Mouse (Mus musculus): ENCODE results near the gene Camk2n2. TPM values are rescaled to one million over a fixed set of nuclear protein-coding genes. Genes with fewer than 3 reads are reported as not detected.
A peak's percentile ranks its signal among the peaks of the same experiment; 100 is the strongest.
"Not testable (repeated sequence)": the region's sequence is repeated elsewhere in the genome, so short reads cannot be mapped to it uniquely, and the experiment has no call there.

The Camk2n2 gene
- total RNA-seq (2015) (0.42 and 0.59 TPM in 2 replicates), total RNA-seq (2017) (0.10 and 0.96 TPM in 2 replicates)

DNA sequence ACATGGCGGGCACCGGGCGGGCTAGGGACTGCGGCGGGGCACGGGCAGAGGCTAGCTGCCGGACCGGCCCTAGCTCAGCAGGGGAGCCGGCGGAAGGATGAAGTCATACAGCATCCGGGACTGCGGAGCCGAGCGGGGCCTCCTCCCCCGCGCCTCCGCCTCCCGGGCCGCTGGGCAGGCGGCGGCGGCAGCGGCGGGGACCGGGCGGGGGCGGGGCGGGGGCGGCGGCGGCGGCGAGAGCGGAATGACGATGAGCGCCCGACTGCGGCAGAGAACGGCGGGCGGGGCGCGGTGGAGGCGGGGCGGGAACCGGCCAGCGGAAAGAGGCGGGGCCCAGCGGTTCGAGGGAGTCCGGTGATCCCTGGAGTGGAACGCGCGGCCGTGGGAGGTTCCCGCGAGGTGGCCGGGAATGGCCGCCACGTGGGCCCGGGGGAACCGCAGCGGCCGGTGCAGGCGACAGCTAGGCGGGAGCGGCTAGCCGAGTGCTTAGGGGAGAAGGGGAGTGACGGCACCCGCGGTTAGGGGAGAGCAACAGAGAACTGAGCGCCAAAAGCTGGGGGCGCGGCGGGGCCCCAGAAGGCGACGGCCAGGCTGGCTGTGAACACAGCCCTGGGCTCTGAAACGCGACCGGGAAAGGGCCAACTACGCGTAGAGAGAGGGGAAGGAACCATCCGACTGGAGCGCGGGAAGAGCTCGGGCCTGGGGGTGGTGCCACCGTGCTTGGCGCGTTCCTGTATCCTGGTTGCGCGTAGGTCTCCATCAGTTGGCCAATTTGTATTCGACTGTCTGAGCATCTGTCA is at the start of gene Camk2n2:
Camk2n2 (minus strand) TSS at position 97 of the 800 bp plus-strand sequence.
- ATAC-seq (replicated peaks; ENCODE audit: poor library complexity), result peak; percentile 30; the same call in 1 of the 2 replicates

DNA sequence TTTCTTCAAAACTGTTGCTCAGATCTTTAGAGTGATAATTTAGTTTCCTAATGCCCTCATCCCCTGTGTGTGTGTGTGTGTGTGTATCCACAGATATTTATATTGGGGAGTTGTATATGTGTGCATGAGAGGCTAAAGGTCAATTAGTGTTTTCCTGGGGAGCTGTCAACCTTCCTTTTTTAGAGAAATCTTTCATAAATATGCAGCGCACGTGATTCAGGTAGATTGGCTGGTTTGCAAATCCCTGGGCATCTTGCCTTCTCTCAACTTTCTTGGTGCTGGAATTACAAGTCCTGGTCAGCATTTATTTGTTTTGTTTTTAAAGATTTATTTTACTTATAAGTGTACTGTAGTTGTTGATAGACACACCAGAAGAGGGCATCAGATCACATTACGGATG is 49.2 kb upstream of the Camk2n2 start:
- ATAC-seq (replicated peaks; ENCODE audit: poor library complexity), result no peak

DNA sequence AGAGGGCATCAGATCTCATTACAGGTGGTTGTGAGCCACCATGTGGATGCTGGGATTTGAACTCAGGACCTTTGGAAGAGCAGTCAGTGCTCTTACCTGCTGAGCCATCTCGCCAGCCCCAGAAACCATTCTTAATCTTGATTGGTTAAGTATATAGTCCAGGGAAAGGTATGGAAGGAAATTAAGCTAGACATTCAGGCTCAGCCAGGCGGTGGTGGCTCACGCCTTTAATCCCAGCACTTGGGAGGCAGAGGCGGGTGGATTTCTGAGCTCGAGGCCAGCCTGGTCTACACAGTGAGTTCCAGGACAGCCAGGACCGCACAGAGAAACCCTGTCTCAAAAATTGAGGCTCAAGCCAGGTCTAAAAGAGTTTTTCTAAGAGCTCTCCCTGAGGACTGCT is 46.9 kb upstream of the Camk2n2 start, which contains the start of gene Eif4g1:
Eif4g1 (plus strand) TSS at position 301 of the 400 bp plus-strand sequence.
- ATAC-seq (replicated peaks; ENCODE audit: poor library complexity), result not testable (repeated sequence)

DNA sequence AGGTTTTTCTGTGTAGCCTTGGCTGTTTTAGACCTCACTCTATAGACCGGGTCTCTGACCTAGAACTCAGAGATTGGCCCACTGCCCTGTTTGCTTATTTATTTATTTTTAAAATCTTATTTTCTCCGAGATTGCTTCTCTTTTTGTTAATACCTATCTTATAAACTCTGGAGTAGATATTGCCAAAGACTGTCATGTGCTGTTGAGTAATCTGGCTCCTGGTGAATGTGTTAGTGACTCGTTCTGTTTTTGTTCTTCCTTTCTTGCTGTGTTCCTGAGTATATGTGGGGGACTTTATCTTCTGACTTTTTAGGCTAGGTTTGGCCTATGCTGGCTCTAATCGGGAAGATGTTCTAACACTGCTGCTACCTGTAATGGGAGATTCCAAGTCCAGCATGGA is 36.6 kb upstream of the Camk2n2 start:
- ATAC-seq (replicated peaks; ENCODE audit: poor library complexity), result no peak

DNA sequence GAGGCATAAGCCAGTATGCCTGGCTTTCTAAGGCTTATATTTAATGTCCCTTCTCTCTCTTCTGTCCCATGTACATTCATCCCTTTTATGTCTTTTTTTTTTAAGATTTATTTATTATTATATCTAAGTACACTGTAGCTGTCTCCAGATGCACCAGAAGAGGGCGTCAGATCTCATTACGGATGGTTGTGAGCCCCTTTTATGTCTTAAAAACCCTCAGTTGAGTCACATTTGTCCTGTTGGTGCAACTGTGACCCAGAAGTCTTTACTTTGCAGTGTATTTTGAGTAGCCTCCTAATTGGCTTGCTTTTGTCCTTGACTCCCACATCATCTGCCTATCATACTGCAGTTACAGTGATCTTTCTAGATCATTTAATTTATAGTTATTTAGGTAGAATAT is 32.2 kb upstream of the Camk2n2 start:
- ATAC-seq (replicated peaks; ENCODE audit: poor library complexity), result no peak

DNA sequence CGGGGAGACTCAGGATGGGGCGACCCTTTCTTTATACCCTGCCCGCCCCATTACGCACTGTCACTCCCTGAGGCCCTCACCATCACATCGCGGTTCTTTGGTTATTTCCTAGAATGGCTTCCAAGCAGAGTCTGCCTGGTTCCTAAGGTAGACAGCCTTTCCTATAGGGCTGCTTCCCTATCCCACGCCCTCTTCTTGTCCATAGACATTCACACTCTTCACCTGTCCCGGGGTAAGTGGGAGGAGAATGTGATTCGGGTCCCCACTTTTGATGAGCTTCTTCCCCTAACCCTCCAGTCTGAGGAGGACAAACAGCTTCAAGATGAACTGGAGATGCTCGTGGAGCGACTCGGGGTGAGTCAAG is 30.8 kb upstream of the Camk2n2 start:
- no peak for ATAC-seq (replicated peaks; ENCODE audit: poor library complexity)

DNA sequence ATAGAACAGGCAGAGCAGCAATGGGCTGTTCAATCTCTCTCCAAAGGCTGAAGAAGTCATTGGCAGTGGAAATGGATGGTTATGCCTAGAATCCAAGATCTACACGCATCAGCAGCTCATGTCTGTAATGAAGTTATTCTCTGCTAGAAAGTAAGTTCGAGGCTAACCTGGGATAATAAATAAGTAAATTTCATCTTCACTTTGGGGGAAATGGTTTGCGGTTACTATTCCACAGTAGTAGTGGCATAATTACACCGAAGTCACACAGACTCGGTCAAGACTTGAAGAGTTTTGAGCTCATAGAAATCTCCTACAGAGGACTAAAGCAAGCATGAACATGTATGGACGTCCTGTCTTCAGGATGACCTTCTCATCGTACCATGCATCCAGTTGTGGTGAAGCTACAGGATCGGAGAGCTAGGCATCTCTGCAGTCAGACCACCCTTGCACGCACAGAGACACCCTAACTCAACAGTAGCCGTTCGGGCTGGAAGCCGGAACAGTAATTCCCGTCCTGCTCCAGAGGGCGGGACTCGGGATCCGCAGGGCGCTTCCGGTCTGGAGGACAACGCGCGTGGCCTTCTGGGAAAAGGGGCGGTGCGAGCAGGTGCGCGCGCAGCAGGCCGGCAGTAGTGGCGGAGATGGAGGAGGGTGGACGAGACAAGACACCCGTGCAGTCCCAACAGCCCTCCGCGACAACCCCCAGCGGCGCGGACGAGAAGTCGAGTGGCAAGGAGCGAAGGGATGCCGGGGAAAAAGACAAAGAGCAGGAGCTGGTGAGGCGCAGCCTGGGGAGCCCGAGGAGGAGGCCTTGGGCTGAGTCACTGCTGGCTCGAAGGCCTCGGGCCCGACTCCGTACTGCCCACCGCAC is 30.2 kb upstream of the Camk2n2 start, which contains the start of gene Psmd2:
Psmd2 (plus strand) TSS at position 577 of the 871 bp plus-strand sequence.
- ATAC-seq (replicated peaks; ENCODE audit: poor library complexity), result peak; percentile 99

DNA sequence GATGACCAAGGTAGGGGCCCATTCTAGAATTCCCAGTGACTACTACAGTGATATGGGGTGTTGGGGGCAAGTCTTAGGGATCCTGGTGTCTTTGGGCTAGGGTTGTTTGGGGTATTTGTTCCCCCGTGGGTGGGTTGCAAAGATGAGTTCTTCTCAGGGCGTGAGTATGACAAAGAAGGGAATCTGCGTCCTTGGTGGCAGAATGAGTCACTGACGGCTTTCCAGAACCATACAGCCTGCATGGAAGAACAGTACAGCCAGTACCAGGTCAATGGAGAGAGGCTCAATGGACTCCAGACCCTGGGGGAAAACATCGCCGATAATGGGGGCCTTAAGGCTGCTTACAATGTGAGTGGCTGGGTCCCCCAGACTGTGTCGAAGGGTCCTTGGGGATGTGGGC is 22.8 kb upstream of the Camk2n2 start:
- no peak for ATAC-seq (replicated peaks; ENCODE audit: poor library complexity)

DNA sequence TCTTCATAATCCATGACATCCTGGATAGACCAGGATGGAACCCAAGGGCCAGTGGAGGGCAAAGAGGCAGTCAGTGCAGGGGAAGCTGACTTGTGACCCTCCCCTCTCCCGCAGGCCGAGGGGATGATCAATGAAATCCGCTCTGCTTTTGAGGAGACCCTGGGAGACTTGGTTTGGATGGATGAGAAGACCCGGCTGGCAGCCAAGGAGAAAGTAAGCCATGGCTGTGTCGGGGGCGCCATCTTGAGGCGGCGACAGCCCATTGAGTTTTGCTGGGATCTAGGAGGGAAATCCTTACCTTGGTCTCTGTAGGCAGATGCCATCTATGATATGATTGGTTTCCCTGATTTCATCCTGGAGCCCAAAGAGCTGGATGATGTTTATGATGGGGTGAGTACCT is 21.1 kb upstream of the Camk2n2 start:
- ATAC-seq (replicated peaks; ENCODE audit: poor library complexity), result peak; percentile 92

DNA sequence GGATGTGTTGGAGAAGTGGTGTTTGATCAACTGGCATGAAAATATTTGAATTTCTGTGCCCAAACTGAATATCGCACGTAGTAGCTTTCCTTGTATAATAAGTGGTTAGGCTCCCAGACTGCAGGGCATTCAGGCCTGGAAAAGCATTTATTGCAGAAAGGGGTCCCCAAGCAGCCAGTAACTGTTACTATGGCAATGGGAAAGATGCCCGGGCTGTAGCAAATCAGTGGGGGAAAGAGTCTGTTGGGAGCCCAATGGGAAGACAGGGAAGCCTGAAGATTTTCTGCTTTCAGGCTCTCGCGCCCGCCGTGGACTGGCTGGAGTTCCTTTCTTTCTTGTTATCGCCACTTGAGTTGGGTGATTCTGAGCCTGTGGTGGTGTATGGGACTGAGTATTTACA is 17.3 kb upstream of the Camk2n2 start:
- ATAC-seq (replicated peaks; ENCODE audit: poor library complexity), result no peak

DNA sequence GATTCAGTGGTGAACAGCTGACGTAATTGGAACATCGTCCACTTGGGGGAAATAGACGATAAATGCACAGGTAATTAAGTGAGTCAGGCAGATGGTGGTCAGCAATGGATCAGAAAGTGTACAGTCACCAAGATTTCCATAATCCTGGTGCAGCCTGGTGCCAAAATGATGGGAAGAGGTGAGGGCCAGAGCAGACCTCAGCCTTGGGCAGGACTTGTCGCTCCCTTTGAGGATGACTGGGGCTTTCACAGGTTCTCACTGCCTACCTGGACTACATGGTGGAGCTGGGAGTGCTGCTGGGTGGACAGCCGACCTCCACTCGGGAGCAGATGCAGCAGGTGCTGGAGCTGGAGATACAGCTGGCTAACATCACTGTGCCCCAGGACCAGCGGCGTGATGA is 16.3 kb upstream of the Camk2n2 start:
- ATAC-seq (replicated peaks; ENCODE audit: poor library complexity), result no peak

DNA sequence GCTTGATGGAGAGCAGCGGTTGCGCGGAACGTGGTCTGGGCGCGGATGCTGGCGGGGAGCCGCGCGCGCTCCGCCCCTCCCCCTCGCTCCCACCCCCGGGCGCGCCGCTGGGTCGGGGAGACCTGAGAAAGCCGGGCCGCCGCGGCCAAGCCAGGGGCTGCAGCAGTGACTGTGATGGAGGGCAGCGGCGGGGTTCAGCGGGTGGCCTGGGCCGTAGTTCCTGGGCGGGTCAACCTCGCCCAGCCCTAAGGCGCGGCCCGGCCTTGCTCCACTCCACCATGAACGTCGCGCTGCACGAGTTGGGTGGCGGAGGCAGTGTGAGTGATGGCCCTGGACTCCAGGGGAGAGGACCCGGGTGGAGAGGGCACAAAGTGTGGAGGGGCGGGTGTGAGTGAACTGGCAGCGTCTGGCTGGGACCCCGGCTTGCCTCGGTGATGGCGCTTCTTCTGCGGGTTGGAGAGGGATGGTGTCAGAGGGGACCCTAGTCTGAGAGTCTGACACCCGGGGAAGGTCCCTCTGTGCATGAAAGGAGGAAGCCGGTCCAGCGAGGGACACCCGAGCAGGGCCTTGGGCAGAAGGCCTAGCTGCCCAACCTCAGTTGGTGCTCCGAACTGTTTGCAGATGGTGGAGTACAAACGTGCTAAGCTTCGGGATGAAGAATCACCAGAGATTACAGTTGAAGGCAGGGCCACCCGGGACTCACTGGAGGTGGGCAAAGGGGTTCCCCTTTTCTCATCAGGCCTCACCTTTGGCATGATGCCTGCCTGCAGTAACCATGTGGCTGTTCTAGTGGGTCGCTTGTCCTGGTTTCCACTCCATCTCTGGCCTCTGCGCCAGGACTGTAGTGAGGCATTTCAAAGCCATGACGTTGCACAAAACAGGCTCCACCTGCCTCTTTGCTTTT is 8.9 kb upstream of the Camk2n2 start, which contains the start of gene Ece2:
Ece2 (plus strand) TSS at position 98 of the 904 bp plus-strand sequence.
- ATAC-seq (replicated peaks; ENCODE audit: poor library complexity), result peak; percentile 37; the same call in 1 of the 2 replicates

DNA sequence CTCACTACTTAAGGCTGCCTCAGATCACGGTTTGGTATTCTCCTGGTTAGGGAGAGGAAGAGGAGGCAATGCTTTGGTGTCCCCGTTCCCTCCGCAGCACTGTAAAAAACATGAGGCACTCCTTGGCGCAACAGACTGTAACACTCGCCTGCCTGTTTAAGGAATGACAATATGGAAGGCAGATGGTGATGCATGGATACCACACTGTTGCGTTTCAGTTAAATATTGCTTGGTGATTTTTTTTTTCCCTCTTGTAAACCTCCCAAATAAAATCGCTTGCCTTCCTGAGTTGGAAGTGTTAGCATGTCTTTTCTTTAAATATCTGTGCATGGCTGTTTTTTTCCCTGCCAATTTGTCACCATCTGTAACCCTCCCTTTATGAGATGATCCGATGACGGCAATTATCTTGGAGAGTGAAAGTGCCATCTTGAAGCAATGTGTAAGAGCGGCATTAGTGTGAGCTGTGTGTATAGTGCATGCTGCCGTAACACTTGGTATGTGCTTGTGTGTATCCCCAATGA is 7.8 kb upstream of the Camk2n2 start:
- ATAC-seq (replicated peaks; ENCODE audit: poor library complexity), result no peak

DNA sequence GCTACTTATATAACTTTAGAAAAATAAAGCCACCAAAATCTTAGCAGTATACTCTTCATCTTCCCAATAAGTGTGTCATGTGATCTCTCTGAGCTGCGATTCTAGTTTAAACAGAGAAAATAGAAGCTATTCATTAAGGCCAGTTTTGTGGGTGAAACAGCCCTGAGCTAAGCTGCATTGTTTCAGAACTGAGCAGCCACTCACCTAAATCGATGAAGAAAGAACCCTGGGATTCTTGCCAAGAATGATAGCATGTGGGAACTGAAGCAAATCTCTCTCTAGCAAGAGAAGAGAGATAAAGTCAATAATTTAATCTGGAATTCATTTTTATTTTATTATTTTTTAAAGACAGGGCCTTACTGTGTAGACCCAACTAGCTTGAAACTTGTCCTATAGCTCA is 2.1 kb upstream of the Camk2n2 start:
- no peak for ATAC-seq (replicated peaks; ENCODE audit: poor library complexity)

DNA sequence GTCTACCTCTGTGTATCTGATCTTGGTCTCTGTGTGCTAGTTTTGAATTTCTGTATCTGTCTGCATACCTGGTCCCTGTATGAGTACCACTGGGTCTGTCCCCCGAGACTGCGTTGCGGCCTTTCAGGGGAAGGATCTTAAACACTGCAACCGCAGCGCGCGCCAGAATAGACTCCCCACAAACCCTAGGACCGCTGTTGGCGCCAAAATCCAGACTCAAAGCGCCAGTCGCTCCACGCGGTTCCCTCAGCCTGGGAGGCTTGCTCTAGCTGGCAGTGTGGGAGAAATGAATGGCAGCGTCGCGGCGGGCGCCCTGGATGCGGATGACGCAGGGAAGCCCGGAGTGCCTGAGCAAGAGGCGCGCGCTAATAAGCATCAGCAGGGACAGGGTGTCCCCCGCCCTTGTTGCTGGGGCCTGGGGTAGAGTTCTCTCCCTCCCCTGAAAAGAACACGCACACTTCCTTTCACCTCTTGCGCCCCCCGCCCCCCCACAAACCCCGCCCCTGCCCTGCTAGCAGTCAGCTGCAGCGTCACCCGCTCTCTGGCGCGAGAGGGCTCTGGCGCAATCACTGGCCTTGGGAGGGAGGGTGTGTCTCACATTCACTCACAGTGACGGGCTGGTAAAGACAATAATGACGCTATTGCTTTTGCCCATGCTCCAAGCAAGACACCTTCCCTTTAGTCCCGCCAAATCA is 1.1 kb upstream of the Camk2n2 start:
- ATAC-seq (replicated peaks; ENCODE audit: poor library complexity), result peak; percentile 78

DNA sequence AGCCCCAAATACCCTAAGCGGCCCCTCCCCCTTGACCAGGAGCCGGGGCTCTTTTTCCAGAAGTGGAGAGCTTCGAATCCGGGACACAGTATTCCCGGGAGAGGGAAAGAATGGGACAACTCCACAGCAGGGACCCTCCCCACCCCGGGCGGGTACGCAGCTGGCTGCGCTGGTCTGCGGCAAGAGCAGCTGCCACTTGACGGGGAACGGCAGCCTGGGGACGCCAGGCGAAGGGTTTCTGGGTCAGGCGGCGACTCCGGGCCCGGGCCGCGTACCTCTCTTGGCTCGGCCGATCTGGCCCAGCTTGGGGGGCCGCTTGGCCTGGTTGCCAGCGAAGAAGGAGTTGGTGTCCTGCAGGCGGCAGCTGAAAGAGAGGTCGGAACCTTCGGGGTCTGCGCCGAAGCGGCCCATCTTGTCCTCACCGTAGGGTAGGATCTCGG is 316 bp downstream of the Camk2n2 start:
- no peak for ATAC-seq (replicated peaks; ENCODE audit: poor library complexity)

DNA sequence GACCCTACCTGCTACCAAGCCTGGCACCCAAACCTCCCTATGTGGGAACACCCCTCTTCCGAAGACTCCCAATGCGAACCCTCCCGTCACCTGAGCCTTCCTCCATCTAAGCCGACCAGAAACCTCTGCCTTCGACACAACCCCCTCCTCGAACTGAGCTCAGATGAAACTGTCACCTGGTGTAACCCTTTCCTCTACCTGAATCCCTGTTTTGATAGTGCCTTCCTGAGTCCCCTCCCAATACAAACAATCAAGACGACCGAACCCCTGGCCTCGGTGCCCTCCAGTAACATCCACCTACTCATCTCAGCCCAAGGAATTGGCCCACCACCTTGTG is 720 bp downstream of the Camk2n2 start:
- ATAC-seq (replicated peaks; ENCODE audit: poor library complexity), result no peak

DNA sequence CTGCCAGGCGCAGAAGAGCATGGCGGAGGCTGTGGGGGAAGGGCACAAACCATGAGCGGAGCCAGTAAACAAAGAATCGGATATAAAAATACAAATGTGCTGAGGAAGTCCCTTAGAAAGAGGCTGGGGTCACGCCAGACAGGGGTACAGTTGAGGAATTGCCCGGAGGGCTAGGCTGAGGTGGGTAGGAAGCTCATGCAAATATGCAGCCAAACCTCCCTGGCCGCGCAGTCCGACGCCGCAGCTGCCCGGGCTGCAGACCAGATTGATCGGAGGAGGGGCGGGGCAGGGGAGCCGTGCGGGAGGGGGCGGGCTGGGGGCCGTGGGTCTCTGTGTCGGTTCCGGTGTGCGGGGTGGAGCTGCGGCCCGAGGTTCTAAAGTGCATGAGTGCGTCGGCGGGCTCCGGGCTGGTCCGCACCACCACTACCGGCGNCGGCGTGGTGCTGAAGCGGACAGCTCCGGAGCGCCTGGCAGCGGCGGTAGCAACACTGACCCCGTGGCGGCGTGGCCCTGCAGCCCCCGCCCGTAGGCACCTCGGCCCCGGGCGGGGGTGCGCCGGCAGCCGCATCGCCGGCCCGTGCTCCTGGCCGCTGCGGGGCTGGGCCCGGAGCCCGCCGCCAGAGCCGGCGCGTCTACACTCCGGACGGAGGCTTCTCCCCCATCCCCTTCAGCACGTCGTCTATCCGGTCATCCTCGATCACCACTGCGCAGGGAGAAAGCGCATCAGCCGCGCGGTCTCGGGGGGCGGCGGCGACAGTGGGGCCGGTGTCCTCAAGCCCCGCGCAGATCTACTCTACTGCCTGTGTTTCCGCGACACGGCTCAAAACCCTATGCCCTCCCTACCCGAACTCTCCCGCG is 1.3 kb downstream of the Camk2n2 start:
- ATAC-seq (replicated peaks; ENCODE audit: poor library complexity), result peak; percentile 68

All from megakaryocyte progenitor cell, adult 5-6 weeks (primary cell).